Mouse (Mus musculus) macrophage (primary cell): Measurements from ENCODE around the gene Dynlt1f. TPM values are rescaled to one million over a fixed set of nuclear protein-coding genes. Genes with fewer than 3 reads are reported as not detected.
A peak's percentile ranks its signal among the peaks of the same experiment; 100 is the strongest.
"Not testable (repeated sequence)": the region's sequence is repeated elsewhere in the genome, so short reads cannot be mapped to it uniquely, and the experiment has no call there.

Experiments used
- H3K27ac ChIP-seq: fragments of 350-480 bp; formaldehyde crosslinking; 2 replicates; pipeline ENCODE4 v1.9.0; 2021
- H3K36me3 ChIP-seq: fragments of 350-480 bp; formaldehyde crosslinking; 2 replicates; pipeline ENCODE4 v1.9.0; 2021; ENCODE audit errors: inconsistent target
- H3K4me3 ChIP-seq: fragments of 350-480 bp; formaldehyde crosslinking; 2 replicates; pipeline ENCODE4 v1.9.0; 2021; ENCODE audit errors: inconsistent target
- H3K79me2 ChIP-seq: fragments of 350-480 bp; formaldehyde crosslinking; 2 replicates; pipeline ENCODE4 v1.9.0; 2021; ENCODE audit errors: inconsistent target
- WGBS: methylation state at CpG from one replicate; pipeline ENCODE4 v1.1.7; 2026; ENCODE audit warnings: inconsistent platforms; ENCODE audit not compliant: missing documents; 5-methylcytosine and 5-hydroxymethylcytosine counted together
- polyA plus RNA-seq: library from polyadenylated mRNA; stranded (reverse); fragments of 250-400 nt; gene quantifications from 3 replicates; pipeline ENCODE4 v1.2.4, GENCODE M21; 2018; ENCODE audit warnings: inconsistent platforms

Gene Dynlt1f
- polyA plus RNA-seq, 1 experiment from 2014 or later, result 104 TPM

DNA sequence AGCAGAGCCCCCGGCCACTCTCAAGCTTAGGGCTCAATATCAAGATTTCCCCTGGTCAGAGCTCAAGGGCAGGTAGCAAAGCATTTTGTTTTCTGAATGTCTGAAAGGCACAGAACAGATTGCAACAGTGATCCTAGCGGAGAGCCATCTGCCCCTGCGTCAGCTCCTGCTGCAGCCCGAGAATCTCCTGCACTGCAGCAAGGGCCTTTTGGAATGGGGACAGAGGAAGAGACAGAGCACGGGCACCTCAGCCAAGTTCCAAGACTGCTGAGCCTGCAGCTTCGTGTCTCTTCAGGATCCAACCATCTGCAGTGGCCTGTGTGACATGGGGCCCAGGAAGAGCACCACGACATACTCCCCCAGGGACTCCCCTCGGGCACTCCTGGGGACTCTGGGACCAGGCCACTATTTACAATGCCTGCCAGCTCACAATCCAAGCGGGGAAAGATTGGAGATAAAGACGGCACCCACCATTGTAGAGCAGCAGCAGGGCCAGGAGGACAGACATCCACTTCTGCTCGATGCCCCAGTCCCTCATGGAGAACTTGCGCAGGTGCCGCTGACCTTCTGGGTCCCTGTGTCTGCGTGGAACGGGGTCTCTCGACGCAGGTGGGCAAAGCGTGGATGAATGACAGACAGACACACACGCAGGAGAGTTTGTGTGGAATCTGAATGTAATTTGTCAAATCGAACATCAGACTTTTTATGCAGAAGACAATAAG lies 34.8 kb downstream of the Dynlt1f start:
- H3K4me3 ChIP-seq, H3K27ac ChIP-seq, H3K36me3 ChIP-seq, H3K79me2 ChIP-seq: not testable (repeated sequence)
- 90% methylated on average over 12 of the region's 20 CpGs for WGBS

DNA sequence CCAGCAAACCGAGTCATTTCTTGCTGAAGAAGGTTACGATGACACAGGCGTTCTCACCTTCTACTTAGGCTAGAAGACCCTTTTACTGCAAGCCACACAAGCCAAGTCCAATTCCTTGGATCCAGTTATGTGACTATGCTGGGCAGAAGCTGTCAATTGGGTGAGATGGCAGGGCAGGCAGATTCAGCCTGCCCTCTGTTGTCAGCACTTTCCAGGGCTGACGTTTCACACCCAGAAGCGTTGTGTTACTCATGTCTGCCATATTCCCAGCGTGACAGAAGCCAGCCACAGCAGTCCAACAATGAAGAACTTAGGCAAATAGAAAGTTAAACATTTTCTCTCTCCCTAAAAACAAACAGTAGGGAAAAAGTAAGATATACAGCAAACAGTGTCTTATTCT lies 35.7 kb downstream of the Dynlt1f start:
- WGBS, result 100% methylated on average over 2 of the region's 6 CpGs
- H3K79me2 ChIP-seq, H3K4me3 ChIP-seq, H3K27ac ChIP-seq, H3K36me3 ChIP-seq: not testable (repeated sequence)

DNA sequence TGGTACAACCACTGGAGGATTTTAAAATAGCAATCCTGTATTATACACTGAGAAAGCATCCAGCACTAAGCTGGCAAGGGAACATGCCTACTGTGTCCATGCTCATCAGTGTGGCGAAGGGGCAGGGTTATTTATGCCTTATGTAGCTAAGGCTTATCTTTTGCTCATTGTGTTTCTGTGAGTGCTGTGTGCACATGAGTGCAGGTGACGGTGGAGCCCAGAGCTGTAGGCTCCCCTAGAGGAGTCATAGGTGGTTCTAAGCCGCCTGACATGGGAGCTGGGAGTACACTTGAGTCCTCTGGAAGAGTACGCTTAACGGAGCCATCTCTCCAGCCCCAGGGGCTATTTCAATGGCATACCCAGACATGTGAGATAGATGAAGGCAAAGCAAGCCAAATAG lies 36.4 kb downstream of the Dynlt1f start:
- no CpG with 5 or more reads among the region's 5 CpGs for WGBS
- not testable (repeated sequence) for H3K36me3 ChIP-seq, H3K4me3 ChIP-seq, H3K27ac ChIP-seq, H3K79me2 ChIP-seq

DNA sequence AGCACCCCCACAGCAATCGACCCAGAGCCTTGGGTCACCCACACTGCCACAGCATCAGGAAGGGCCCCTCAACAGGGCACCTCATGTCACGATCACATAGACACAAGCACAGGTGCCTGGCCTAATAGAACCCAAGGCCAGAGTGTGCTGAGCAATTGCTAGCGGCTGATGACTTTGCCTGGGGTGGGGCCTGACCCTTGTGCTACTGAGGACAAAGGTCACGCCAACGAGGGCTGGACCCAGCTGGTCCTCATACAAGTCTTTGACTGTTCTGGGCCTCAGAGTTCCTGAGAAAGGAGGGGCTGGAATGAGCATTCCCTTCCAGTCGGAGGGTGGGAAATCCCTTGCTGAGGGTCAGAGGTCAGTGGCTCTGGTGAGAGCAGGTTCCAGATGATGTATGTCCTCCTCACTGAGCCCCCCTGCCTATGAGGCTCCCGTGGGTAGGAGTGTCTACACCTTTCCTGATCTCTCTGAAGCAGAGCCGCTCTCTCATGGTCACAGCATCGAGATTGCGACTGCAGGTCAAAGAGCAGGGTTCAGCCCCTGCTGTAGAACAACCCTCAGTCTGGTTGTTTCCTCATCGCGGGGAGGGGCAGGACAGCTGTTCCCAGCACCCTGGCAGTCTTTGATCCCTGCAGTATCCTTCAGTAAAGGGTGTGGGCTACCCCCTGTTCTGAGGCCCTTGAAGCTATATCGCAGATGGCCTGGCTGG lies 37.9 kb downstream of the Dynlt1f start:
- WGBS, result no CpG with 5 or more reads among the region's 13 CpGs
- not testable (repeated sequence) for H3K4me3 ChIP-seq, H3K79me2 ChIP-seq, H3K36me3 ChIP-seq, H3K27ac ChIP-seq

DNA sequence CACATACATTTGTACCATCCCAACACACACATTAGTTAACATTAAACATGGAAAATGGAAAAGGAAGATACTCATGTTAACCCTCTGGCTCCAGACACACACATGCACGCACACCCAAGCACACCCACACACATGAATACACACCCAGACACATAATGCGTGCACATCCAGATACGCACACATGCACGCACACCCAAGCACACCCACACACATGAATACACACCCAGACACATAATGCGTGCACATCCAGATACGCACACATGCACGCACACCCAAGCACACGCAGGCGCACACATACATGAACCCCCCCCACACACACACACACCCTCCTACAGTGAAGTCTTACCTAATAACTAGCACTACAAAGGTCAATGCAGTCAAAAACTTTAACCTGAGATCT lies 39.0 kb downstream of the Dynlt1f start:
- H3K27ac ChIP-seq, H3K79me2 ChIP-seq, H3K36me3 ChIP-seq, H3K4me3 ChIP-seq: not testable (repeated sequence)
- WGBS, result 100% methylated on average over 1 of the region's 9 CpGs

DNA sequence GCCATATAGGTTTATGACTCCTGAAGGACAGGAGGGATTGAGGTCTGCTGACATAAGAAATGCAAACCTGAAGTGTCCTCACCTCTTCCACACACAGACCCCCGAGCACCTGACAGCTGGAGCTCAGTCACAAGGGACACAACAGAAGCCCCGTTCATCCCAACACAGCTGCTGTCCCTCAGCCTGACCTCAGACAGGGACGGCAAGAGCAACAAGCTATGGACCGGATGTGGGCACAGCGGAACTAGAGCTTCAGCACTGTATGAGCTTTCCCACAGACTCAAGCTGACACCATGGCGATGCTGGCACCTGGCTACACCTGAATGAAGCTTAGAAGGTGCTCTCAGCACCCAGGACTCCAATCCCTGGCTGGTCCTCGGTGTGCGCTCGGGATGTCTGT lies 41.4 kb downstream of the Dynlt1f start:
- H3K4me3 ChIP-seq, H3K27ac ChIP-seq, H3K36me3 ChIP-seq, H3K79me2 ChIP-seq: not testable (repeated sequence)
- WGBS, result 90% methylated on average over 2 of the region's 9 CpGs

DNA sequence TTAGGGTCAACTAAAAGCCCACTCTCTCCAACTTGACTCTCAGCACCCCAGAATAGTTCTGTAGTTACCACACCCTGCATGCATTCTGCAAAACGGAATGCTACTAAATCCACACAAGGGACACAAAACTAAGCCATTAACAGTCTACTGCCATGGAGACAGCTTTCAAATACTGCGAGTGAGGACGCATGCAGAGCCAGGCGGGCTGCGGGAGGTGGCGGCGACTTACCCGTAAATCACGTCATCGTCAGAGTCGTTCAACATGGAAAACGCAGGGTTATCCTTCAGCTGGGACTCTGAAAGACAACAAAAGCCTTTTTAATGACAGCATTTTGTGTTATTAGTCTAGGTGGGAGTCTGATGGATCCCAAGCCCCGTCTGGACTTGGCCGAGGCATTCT lies 42.2 kb downstream of the Dynlt1f start:
- H3K27ac ChIP-seq, H3K36me3 ChIP-seq, H3K4me3 ChIP-seq, H3K79me2 ChIP-seq: not testable (repeated sequence)
- no CpG with 5 or more reads among the region's 14 CpGs for WGBS

DNA sequence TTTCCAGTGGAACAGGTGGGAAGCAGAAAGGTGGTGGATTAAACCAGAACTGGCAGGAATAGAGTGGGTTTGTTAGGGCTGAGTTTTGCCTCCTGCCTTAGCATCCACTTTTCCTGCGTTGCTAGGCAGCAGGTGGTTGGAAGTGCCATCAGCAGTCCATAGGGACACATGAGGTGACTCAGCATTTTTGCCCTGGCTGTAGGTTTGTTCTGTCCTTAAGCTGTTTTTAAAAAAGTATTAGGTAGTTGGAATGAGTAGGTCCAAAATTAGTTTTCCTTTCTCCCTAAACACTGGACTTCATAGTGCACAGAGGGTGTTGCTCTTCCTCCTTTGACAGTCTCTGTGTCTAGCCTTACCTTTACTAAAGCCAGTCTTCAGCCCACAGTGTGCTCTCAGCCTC lies 50.4 kb downstream of the Dynlt1f start:
- H3K27ac ChIP-seq, result not testable (repeated sequence)

DNA sequence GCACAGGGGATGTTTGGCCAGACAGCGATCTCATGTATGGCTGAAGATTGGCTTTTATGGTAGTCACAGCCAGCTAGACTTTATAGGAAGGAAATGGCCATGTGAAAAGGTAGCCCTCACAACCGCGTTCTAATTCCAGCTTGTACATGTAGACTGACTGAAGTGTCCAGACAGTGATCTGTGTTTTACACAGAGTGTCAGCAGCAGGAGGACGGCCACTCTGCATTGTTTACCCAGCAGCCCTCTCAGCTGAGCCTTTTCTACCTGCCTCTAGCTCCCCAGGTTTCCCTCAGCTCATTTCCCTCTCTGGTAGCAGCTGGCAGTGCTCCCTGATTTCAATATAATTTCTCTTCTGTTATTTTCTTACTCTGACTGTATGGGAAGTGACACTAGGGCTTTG lies 53.5 kb downstream of the Dynlt1f start:
- H3K4me3 ChIP-seq, H3K36me3 ChIP-seq, H3K27ac ChIP-seq, H3K79me2 ChIP-seq: not testable (repeated sequence)
- no CpG with 5 or more reads among the region's 4 CpGs for WGBS

More for the DNA sequence above, 50.4 kb downstream of the Dynlt1f start:
- 100% methylated on average over 1 of the region's 1 CpGs for WGBS
- H3K36me3 ChIP-seq, H3K4me3 ChIP-seq, H3K79me2 ChIP-seq: not testable (repeated sequence)

DNA sequence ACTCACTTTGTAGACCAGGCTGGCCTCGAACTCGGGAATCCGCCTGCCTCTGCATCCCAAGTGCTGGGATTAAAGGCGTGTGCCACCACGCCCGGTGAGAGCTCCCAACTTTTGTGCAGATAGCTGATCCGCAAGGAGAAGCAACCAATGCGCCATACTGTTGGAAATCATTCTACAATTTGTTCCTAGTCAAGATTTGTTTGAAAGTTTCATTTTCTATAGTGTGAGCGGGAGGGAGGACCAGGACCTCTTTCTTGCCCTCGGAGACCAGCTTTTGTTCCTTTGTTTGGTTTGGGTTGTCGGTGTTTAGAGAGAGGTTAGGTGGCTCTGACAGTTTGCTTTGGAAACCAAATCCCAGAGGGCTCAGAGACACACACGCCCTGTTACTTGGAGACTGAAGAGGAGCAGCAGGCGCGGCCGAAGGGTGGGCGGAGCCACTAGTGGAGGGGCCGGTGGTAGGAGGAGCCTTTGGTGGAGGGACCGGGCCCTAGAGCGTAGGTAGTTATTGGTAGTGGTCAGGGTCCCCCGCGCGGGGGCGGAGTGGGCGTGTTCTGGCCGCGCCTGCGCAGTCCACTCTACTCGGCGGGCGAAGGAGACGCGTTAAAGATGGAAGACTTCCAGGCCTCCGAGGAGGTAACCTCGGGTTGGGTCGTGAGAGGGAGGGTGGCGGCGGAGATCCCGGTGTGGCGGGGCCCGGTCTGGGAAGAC lies 54.3 kb downstream of the Dynlt1f start, which contains the start of gene Dynlt1c:
Gene Dynlt1c, plus strand, starts transcription at position 468 of the 708 bp plus-strand sequence.
- Histone ChIP-seq H3K4me3 (peak within 1 kb of the TSS; percentile 26; the same call in 1 of the 2 replicates), H3K27ac (peak within 1 kb of the TSS; percentile 52)
- H3K36me3 ChIP-seq, H3K79me2 ChIP-seq: not testable (repeated sequence)
- WGBS, result 0% methylated on average over 11 of the region's 40 CpGs

DNA sequence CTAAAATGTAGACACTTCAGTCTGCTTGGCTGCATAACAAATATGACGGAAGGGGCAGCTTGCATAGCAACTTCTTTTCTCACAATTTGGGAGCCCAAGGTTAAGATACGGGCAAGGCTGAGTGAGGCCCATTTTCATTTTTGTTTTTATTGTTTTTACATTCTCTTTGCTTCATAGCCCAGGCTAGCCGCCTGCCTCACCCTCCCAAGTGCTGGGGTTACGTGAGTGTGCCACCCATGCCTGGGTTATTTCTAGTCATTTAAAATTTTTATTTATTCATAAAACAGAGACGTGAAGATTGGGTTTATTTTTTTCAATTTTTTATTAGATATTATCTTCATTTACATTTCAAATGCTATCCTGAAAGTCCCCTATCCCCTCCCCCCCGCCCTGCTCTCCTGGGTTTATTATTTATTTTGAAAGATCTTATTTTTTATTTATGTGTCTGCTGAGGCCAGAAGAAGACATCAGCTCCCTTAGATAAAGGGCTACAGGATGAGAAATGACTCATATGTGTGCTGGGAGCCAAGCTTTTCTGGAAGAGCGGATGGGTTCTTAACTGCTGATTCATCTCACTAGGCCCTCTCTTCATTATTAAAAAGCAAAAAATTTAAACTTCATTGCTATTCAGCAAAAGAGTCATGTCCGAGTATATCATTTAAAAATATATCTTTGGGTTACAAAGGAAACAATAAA lies 55.3 kb downstream of the Dynlt1f start:
- H3K36me3 ChIP-seq, H3K27ac ChIP-seq, H3K4me3 ChIP-seq, H3K79me2 ChIP-seq: not testable (repeated sequence)
- 89% methylated on average over 3 of the region's 8 CpGs for WGBS

DNA sequence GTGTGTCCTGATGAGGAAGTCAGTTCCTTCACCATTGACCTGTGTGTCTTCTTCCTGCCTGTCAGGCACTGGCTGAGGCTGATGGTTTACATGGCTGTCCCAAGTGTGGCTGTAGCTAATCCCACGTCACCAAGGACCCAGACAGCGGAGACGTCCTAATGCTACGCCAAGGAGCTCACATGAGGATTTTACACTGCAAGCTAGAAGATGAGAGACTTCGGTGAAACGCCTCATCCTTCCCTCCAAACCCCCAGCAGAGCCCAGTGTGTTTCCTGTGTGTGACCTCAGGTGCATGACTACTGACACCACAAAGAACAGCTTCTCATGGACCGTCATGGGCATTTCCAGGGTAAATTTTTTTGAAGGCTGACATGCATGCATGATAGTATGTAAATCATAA lies 57.3 kb downstream of the Dynlt1f start:
- 72% methylated on average over 3 of the region's 7 CpGs for WGBS
- H3K27ac ChIP-seq, H3K79me2 ChIP-seq, H3K4me3 ChIP-seq, H3K36me3 ChIP-seq: not testable (repeated sequence)
